Comparison of ENCODE assay signal across 18 mouse cellular contexts in genomic region chr16:10236601-10237000, GRCm38 (mm10). TPM values are rescaled to one million over a fixed set of nuclear protein-coding genes. Genes with fewer than 3 reads are reported as not detected.
"Had no signal": no experiment of that assay in that cellular context is flagged by ENCODE, and none has a peak within 500 bp of the region (broad histone marks: within the 10 kb centered on the region; RNA-seq: fewer than 3 reads in every experiment).

No protein-coding gene starts in this region.

- H3K27me3 ChIP-seq: lung, embryonic 15.5 days; megakaryocyte, embryonic 14.5 days; midbrain, embryonic 13.5 days; midbrain, embryonic 15.5 days; neural tube, embryonic 12.5 days had no signal

- H3K36me3 ChIP-seq: lung, embryonic 15.5 days; midbrain, embryonic 13.5 days; midbrain, embryonic 15.5 days; neural tube, embryonic 12.5 days had no signal

- H3K9ac ChIP-seq: lung, embryonic 15.5 days; midbrain, embryonic 13.5 days; midbrain, embryonic 15.5 days; neural tube, embryonic 12.5 days had no signal

- ATAC-seq: lung, postnatal 0 days; midbrain, embryonic 13.5 days; midbrain, embryonic 15.5 days had no signal

- H3K27ac ChIP-seq: lung, embryonic 15.5 days; macrophage; midbrain, embryonic 13.5 days; midbrain, embryonic 15.5 days; neural tube, embryonic 12.5 days had no signal

- H3K4me1 ChIP-seq: lung, embryonic 15.5 days; megakaryocyte, embryonic 14.5 days; midbrain, embryonic 13.5 days; midbrain, embryonic 15.5 days; neural tube, embryonic 12.5 days had no signal

- H3K9me3 ChIP-seq: lung, embryonic 15.5 days; megakaryocyte, embryonic 14.5 days; midbrain, embryonic 13.5 days; midbrain, embryonic 15.5 days; neural tube, embryonic 12.5 days had no signal

- H3K4me3 ChIP-seq: lung, embryonic 15.5 days; megakaryocyte, embryonic 14.5 days; midbrain, embryonic 13.5 days; midbrain, embryonic 15.5 days; neural tube, embryonic 12.5 days had no signal

- DNase-seq: lung, adult 2 months; lung, postnatal 14 days; lung, postnatal 36 days; right cerebral cortex, postnatal 14 days; spleen, adult 18-20 months; thymus, adult 18-20 months; thymus, postnatal 14 days; thymus, postnatal 36 days had no signal

- H3K4me2 ChIP-seq: lung, embryonic 15.5 days; midbrain, embryonic 11.5 days; midbrain, embryonic 13.5 days; midbrain, embryonic 15.5 days; neural tube, embryonic 12.5 days had no signal

RNA-seq across cellular contexts. Expression of gene Atf7ip2, which starts 44.1 kb away (rescaled TPM):
- total RNA-seq: monocyte, adult 5-6 weeks; neutrophil, adult 5-6 weeks had no signal
- polyA plus RNA-seq: lung, adult 2 months had no signal
